Mouse (Mus musculus) megakaryocyte, embryonic 14.5 days (primary cell): Measurements from ENCODE around the gene Rgs16.

Experiments used
- FLI1 ChIP-seq: IDR thresholded peaks from 2 replicates; pipeline ENCODE4 v1.6.1; 2012; ENCODE audit warnings: low read length, inconsistent platforms, mixed read lengths
- GATA1 ChIP-seq: IDR thresholded peaks from 3 replicates; pipeline ENCODE4 v1.6.1; 2012; ENCODE audit warnings: mixed read lengths, low read length, inconsistent platforms, borderline replicate concordance

DNA sequence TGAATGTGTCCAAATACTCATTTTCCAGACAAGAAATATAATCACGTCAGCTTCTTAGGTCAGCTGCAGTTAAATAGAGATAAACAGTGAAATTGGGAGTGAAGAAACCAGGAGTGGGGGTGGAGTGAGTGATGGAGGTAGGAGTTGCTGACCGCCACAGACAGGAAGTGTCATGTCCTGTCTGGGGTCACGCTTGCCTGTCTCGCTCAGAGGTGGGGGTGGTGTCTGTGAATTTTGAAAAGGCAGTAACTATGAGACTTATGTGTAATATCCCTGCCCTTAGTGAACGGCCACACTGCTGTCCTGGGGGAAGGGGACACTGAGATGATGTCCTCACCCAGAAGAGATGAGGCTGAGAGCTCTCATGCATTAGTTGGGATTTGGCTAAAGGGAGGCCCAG lies 30.7 kb upstream of the Rgs16 start:
- no peak for TF ChIP-seq FLI1
- TF ChIP-seq GATA1, result no peak
